Mouse (Mus musculus): ENCODE measurements around the gene Cep112. TPM values are rescaled to one million over a fixed set of nuclear protein-coding genes. Genes with fewer than 3 reads are reported as not detected.

Cep112 gene
- polyA plus RNA-seq, 1 experiment from 2014 or later: 12.2 TPM

DNA sequence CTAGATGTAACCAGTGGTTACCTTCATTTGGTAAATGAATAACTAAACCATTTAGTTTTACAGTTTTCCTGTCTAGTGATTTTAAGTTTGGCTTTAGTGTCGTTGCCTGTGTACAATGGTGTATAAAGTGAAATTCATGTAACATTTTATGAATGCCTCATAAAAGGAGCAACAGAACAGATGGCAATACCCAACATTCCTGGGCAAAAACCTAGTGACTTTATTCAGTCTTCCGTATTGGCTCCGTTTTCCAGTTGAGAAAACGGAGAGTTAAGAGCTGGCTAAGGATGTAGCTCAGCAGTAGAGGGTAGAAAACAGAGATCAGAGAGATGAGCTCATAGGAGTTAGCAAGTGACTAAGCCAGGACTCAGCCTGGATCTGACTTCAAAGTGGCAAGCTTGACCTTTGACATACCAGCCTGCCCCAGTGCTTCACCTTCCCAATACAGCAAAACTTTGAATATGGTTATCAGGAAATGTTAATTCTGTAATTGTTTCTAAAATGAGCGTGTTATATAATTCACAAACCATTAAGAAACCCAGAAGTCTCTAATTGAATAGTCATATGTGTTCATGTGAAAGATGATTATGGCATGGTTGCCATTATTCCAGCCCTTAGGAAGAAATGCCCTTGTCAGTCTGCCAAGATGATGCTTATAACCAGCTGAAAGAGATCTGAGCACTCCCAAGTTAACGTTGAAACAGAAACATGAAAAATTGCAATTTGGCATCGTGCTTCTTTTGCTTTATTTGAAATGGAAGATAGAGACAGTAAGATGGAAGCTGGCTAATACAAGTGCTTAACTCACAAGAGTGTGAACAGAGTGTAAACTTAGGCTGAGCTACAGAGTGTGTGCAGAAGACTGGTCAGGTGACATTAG lies 328.6 kb downstream of the Cep112 start:
- Histone ChIP-seq H3K4me2 (ENCODE audit: low read depth, low read length) (no peak overlapping the region), H3K9me3 (replicated peaks; ENCODE audit: control insufficient read depth, low read length) (no peaks in the 10 kb centered on the region), H3K4me3 (ENCODE audit: low read depth, low read length) (no peak overlapping the region), H3K4me1 (ENCODE audit: control insufficient read depth, insufficient read depth, low read length) (no peaks in the 10 kb centered on the region; the same call in 1 of the 2 replicates), H3K36me3 (replicated peaks; ENCODE audit: control insufficient read depth, insufficient read depth, low read depth, low read length) (no peaks in the 10 kb centered on the region), H3K9ac (replicated peaks; ENCODE audit: low read length) (no peak overlapping the region), H3K27ac (replicated peaks; ENCODE audit: low read depth, low read length) (no peak overlapping the region), H3K27me3 (ENCODE audit: control insufficient read depth, insufficient read depth, low read length) (no peaks in the 10 kb centered on the region)
- DNase-seq (ENCODE audit: low spot score) (no peak), ATAC-seq (replicated peaks; ENCODE audit: insufficient number of reproducible peaks, low FRiP score, low TSS enrichment, low read depth) (no peak)
- 79% methylated on average over 7 of the region's 7 CpGs for WGBS

DNA sequence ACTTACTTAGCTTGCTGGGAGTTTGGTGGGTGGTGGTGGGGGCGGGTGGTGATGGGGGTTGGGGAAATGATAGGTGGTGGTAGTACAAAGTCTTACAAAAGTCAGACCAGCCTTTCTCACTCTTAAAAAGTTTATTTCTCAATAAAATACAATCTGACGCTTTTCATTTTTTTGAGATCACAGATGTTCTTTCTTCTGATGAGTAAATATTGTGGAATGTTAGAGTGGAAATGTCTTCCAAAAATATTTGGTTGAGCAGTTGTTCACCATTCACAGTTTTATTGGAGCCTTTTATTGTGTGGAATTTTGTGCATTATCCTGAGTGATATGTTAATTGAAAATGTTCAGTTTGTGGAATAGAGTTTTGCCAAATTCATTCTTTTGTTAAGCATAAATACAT lies 332.2 kb downstream of the Cep112 start:
- WGBS: 77% methylated on average over 2 of the region's 2 CpGs

DNA sequence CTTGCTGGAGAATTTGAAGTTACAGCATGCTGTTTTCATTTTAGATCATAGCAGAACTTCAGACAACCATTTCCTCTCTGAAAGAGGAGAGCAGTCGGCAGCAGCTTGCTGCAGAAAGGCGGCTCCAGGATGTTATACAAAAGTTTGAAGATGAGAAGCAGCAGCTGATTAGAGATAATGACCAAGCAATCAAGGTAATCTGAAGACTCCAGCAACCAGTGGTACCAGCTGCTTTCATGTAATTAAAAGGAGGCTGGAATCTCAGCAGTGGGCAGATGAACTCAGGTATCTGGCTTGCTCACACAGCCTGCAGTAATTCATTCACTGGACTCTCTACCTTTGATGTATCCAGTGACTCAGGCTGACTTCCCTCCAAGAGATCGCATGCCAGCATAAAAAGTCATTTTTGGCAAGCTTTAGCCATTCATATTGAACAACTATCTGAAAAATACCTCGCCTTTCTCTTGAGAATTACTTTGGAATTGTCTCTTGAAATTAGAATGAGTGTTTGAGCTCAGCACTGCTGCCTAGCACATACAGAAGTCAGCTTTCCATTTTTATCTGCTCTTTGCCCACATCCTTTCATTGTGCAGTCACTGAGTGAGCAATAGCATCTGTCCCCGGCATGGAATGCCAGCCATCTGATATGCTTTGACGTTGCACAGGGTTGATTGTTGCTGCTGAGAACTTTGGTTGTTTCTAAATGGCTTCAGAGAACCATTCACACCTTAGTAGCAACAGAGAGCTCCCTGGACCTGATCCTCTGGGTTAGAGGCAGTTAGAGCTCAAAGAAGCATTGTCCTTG lies 332.8 kb downstream of the Cep112 start:
- Histone ChIP-seq H3K4me1 (ENCODE audit: control insufficient read depth, insufficient read depth, low read length) (no peaks in the 10 kb centered on the region; the same call in 1 of the 2 replicates), H3K4me2 (ENCODE audit: low read depth, low read length) (no peak overlapping the region), H3K4me3 (ENCODE audit: low read depth, low read length) (no peak overlapping the region), H3K36me3 (replicated peaks; ENCODE audit: control insufficient read depth, insufficient read depth, low read depth, low read length) (no peaks in the 10 kb centered on the region), H3K27ac (replicated peaks; ENCODE audit: low read depth, low read length) (peak overlapping the region; percentile 0; the same call in 1 of the 2 replicates), H3K9ac (replicated peaks; ENCODE audit: low read length) (no peak overlapping the region), H3K9me3 (replicated peaks; ENCODE audit: control insufficient read depth, low read length) (no peaks in the 10 kb centered on the region), H3K27me3 (ENCODE audit: control insufficient read depth, insufficient read depth, low read length) (no peaks in the 10 kb centered on the region)
- DNase-seq (ENCODE audit: low spot score) (peak; percentile 51), ATAC-seq (replicated peaks; ENCODE audit: insufficient number of reproducible peaks, low FRiP score, low TSS enrichment, low read depth) (no peak)
- 48% methylated on average over 6 of the region's 6 CpGs for WGBS

More for the DNA sequence above, 332.2 kb downstream of the Cep112 start:
- no peak overlapping the region for H3K27ac ChIP-seq (replicated peaks; ENCODE audit: low read depth, low read length)
- ATAC-seq (replicated peaks; ENCODE audit: insufficient number of reproducible peaks, low FRiP score, low TSS enrichment, low read depth): no peak
- no peaks in the 10 kb centered on the region for H3K36me3 ChIP-seq (replicated peaks; ENCODE audit: control insufficient read depth, insufficient read depth, low read depth, low read length)
- H3K4me3 ChIP-seq (ENCODE audit: low read depth, low read length): no peak overlapping the region
- H3K27me3 ChIP-seq (ENCODE audit: control insufficient read depth, insufficient read depth, low read length): no peaks in the 10 kb centered on the region
- no peak overlapping the region for H3K9ac ChIP-seq (replicated peaks; ENCODE audit: low read length)
- H3K4me1 ChIP-seq (ENCODE audit: control insufficient read depth, insufficient read depth, low read length): no peaks in the 10 kb centered on the region; the same call in 1 of the 2 replicates
- no peak overlapping the region for H3K4me2 ChIP-seq (ENCODE audit: low read depth, low read length)
- no peak for DNase-seq (ENCODE audit: low spot score)
- H3K9me3 ChIP-seq (replicated peaks; ENCODE audit: control insufficient read depth, low read length): no peaks in the 10 kb centered on the region

DNA sequence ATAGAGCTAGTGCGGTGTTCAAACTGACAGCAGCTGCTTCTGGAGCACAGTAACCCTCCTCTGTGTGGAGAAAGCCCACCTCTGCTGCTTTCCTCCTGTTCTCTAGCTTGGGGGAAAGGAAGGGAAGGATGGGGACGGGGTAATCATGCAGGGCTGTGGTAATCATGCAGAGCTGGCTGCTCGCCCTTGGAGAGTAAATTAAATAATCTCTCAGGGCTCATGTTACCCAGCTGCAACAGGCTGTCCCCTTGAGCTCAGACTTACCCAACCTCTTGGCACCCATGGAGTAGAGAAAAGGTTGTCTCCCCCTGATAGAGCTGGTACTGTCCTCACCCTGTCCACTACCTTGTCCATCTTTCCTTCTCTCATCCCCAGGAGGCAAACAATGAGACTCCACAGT lies 345.1 kb downstream of the Cep112 start:
- H3K27me3 ChIP-seq (ENCODE audit: control insufficient read depth, insufficient read depth, low read length): no peaks in the 10 kb centered on the region
- H3K9me3 ChIP-seq (replicated peaks; ENCODE audit: control insufficient read depth, low read length): no peaks in the 10 kb centered on the region
- DNase-seq (ENCODE audit: low spot score) (peak; percentile 35), ATAC-seq (replicated peaks; ENCODE audit: insufficient number of reproducible peaks, low FRiP score, low TSS enrichment, low read depth) (no peak)
- H3K4me2 ChIP-seq (ENCODE audit: low read depth, low read length): no peak overlapping the region
- H3K4me1 ChIP-seq (ENCODE audit: control insufficient read depth, insufficient read depth, low read length): no peaks in the 10 kb centered on the region
- 39% methylated on average over 3 of the region's 3 CpGs for WGBS
- no peaks in the 10 kb centered on the region for H3K36me3 ChIP-seq (replicated peaks; ENCODE audit: control insufficient read depth, insufficient read depth, low read depth, low read length)
- no peak overlapping the region for H3K27ac ChIP-seq (replicated peaks; ENCODE audit: low read depth, low read length)
- H3K4me3 ChIP-seq (ENCODE audit: low read depth, low read length): no peak overlapping the region
- H3K9ac ChIP-seq (replicated peaks; ENCODE audit: low read length): no peak overlapping the region

DNA sequence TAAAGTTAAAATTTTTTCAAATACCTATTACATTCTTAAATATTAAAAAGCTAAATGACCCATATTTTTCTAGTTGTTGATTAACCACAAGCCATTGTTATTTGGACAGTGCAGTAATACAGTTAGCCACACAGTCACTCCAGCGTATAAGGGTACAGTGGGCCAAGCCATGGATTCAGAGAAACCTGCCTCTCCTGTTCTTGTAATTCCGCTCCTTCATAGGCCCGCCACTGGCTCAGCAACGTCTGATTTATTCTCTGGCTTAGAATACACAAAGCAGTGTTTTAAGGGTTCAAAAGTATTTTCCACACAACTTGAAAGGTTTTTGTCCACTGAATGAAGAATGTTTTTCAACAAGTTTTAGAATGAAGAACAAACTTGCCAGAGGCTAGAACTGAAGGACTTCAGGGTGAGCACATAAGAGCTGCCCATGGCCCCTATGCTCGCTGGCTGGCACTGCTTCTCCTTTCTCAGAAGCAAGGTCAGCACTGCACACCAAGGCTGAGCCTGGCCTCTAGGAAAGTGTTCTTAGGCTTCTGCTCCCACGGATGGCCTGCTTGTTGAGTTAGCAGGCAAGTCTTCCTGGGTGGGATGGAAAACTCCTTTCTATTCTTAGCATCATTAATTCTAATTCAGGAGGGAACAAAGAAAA lies 349.2 kb downstream of the Cep112 start:
- H3K27ac ChIP-seq (replicated peaks; ENCODE audit: low read depth, low read length): no peak overlapping the region
- ATAC-seq (replicated peaks; ENCODE audit: insufficient number of reproducible peaks, low FRiP score, low TSS enrichment, low read depth) (no peak), DNase-seq (ENCODE audit: low spot score) (no peak)
- H3K4me2 ChIP-seq (ENCODE audit: low read depth, low read length): no peak overlapping the region
- H3K9ac ChIP-seq (replicated peaks; ENCODE audit: low read length): no peak overlapping the region
- 78% methylated on average over 6 of the region's 6 CpGs for WGBS
- H3K36me3 ChIP-seq (replicated peaks; ENCODE audit: control insufficient read depth, insufficient read depth, low read depth, low read length): no peaks in the 10 kb centered on the region
- H3K4me1 ChIP-seq (ENCODE audit: control insufficient read depth, insufficient read depth, low read length): no peaks in the 10 kb centered on the region
- H3K9me3 ChIP-seq (replicated peaks; ENCODE audit: control insufficient read depth, low read length): no peaks in the 10 kb centered on the region
- H3K4me3 ChIP-seq (ENCODE audit: low read depth, low read length): no peak overlapping the region
- no peaks in the 10 kb centered on the region for H3K27me3 ChIP-seq (ENCODE audit: control insufficient read depth, insufficient read depth, low read length)

DNA sequence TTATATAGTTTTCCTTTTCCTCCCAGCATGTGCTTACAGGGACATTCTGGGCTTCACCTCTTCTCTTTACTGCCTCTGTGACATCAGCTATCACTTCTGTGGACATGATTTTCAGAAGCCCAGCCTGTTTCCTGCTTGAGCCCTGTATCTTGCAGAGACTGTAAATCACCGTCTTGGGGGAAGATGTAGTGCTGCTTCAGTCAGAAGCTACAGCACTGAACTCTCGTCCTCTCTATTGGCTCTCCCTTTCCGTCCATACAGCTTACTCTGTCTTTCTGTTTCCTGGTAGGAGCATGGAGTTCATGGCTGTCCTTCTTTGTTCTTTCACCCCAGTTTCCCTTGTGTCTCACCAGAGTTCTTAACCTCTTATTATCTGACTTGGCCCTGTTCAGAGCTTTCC lies 352.2 kb downstream of the Cep112 start:
- ATAC-seq (replicated peaks; ENCODE audit: insufficient number of reproducible peaks, low FRiP score, low TSS enrichment, low read depth): no peak

DNA sequence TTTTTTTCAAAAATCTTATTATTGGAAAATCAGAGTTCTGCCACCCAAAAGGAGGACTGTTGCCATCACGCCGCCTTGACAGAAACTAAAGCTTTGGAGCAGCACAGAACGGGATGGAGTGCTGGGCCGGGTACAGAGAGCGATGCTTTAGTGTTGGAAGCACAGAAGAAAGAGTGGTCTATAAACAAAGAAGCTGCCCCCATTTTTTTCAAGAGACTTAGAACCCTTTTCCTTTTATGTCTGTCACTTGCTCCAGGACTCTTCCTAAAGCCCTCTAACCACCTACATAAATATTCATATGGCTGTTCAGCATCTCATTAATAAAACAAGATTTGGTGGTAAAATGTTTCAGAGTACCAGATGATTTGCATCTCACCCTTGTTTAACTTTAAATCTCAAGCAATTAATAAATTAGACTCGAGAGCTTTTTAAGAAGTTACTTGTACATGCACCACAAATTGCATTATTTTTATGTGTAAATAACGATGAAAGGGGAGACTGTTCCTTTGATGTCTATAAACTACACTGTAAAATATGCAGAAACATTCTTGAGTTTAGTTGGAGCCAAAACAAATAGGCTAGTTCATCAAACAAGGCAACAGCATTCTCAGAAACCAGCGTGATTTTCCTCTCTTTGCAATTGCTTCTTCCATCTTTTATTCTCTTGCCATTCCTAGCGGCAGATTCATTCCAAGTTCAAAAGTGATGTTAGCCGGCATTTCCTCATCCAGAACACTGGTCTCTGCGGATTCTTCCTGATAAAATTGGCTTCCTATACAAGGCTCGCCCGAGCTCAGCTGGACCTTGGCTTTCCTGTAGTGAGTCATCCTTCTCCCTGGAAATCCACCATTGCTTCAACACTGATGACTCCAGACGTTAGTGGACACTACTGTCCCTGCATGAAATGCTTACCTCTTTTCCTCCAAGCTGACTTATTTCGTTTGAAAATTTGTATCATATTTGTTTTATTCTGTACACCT lies 355.6 kb downstream of the Cep112 start:
- DNase-seq (ENCODE audit: low spot score) (no peak), ATAC-seq (replicated peaks; ENCODE audit: insufficient number of reproducible peaks, low FRiP score, low TSS enrichment, low read depth) (no peak)
- no peaks in the 10 kb centered on the region for H3K36me3 ChIP-seq (replicated peaks; ENCODE audit: control insufficient read depth, insufficient read depth, low read depth, low read length)
- no peak overlapping the region for H3K4me3 ChIP-seq (ENCODE audit: low read depth, low read length)
- WGBS: 87% methylated on average over 15 of the region's 15 CpGs
- H3K27ac ChIP-seq (replicated peaks; ENCODE audit: low read depth, low read length): no peak overlapping the region
- H3K4me1 ChIP-seq (ENCODE audit: control insufficient read depth, insufficient read depth, low read length): no peaks in the 10 kb centered on the region
- H3K4me2 ChIP-seq (ENCODE audit: low read depth, low read length): no peak overlapping the region
- H3K9me3 ChIP-seq (replicated peaks; ENCODE audit: control insufficient read depth, low read length): no peaks in the 10 kb centered on the region
- no peak overlapping the region for H3K9ac ChIP-seq (replicated peaks; ENCODE audit: low read length)
- no peaks in the 10 kb centered on the region for H3K27me3 ChIP-seq (ENCODE audit: control insufficient read depth, insufficient read depth, low read length)

More for the DNA sequence above, 352.2 kb downstream of the Cep112 start:
- Histone ChIP-seq H3K36me3 (replicated peaks; ENCODE audit: control insufficient read depth, insufficient read depth, low read depth, low read length) (no peaks in the 10 kb centered on the region), H3K9ac (replicated peaks; ENCODE audit: low read length) (no peak overlapping the region), H3K27ac (replicated peaks; ENCODE audit: low read depth, low read length) (no peak overlapping the region), H3K4me1 (ENCODE audit: control insufficient read depth, insufficient read depth, low read length) (no peaks in the 10 kb centered on the region), H3K9me3 (replicated peaks; ENCODE audit: control insufficient read depth, low read length) (no peaks in the 10 kb centered on the region), H3K4me3 (ENCODE audit: low read depth, low read length) (no peak overlapping the region), H3K4me2 (ENCODE audit: low read depth, low read length) (no peak overlapping the region), H3K27me3 (ENCODE audit: control insufficient read depth, insufficient read depth, low read length) (no peaks in the 10 kb centered on the region)
- 53% methylated on average over 3 of the region's 3 CpGs for WGBS
- no peak for DNase-seq (ENCODE audit: low spot score)
